Mouse (Mus musculus) small intestine, adult 2 months (tissue): Measurements from ENCODE around the gene Tmcc1.
A peak's percentile ranks its signal among the peaks of the same experiment; 100 is the strongest.

Experiments used
- CTCF ChIP-seq: fragments of 200-500 bp; IDR thresholded peaks from 2 replicates; pipeline ENCODE4 v1.5.1; 2012; ENCODE audit warnings: low read depth, mild to moderate bottlenecking, control low read depth, inconsistent platforms, low read length, moderate library complexity, mixed read lengths; ENCODE audit not compliant: insufficient replicate concordance, insufficient read length; ENCODE audit errors: extremely low read depth
- POLR2A ChIP-seq: fragments of 200-500 bp; IDR thresholded peaks from 2 replicates; pipeline ENCODE4 v1.6.1; 2012; ENCODE audit warnings: low read depth, mild to moderate bottlenecking, control low read depth, inconsistent platforms, low read length, moderate library complexity

GRCm38 (mm10) chr6:116228785-116229525 lies 35.7 kb upstream of the Tmcc1 start:
- peak; percentile 83 for TF ChIP-seq CTCF
- no peak for TF ChIP-seq POLR2A
